Mouse (Mus musculus): ENCODE results near the gene Wdr74.

- no peak for TF ChIP-seq CTCF (IDR thresholded peaks at IDR 0.05; ENCODE audit: low read depth, low read length)
- TF ChIP-seq POLR2A (IDR thresholded peaks at IDR 0.05; ENCODE audit: extremely low read depth, insufficient read depth, low read length): no peak
These were observed 36.0 kb upstream of the Wdr74 start for GRCm38 (mm10) chr19:8699652-8700051.

Measured in liver, adult 2 months (tissue).